Mouse (Mus musculus): Measurements from ENCODE around the gene Mob3c. TPM values are rescaled to one million over a fixed set of nuclear protein-coding genes. Genes with fewer than 3 reads are reported as not detected.

The Mob3c gene
- polyA plus RNA-seq (2017; shearing (Covaris generic)), result 10 to 100 TPM in 1 of 2 experiments, 1 to 10 TPM in 1; 10.0 to 13.4 TPM

DNA sequence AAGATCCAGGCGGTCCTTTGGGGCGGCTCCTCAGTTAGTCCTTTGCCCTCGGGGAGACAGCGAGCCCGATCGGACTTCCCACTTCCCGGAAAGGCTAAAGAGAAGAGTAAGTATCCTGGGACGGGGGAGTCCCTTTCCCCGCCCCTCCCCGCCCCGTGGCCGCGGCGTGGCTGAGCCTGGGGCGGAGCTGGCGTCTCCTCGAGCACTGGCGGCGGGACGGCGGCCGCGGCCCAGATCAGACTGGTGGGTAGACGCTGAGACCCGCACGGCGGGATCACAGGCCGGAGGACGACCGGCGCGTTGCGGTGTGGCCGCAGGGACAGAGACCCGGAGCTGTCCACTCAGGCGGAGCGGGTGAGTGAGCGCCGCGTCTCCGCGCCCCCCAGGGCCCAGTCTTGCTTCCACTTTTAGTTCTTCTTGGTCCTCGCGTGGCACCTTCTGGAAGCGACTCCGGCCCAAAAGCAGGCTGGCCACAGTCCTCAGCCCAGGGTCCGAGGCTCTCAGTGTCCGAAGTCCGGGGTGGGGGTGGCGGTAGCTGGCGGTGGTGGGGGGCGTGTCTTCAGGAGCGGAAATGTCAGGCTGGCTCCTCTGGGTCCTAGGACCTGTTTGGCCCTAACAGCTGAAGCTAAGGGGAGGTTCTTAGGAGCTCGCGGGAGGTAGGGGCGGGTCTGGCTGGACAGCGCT is at the start of gene Mob3c:
Gene Mob3c, plus strand, starts transcription at position 205 of the 684 bp plus-strand sequence.
- peak; percentile 76 for ATAC-seq

GRCm38 (mm10) chr4:115780269-115780668 is 47.6 kb upstream of the Mob3c start:
- no peak for ATAC-seq

DNA sequence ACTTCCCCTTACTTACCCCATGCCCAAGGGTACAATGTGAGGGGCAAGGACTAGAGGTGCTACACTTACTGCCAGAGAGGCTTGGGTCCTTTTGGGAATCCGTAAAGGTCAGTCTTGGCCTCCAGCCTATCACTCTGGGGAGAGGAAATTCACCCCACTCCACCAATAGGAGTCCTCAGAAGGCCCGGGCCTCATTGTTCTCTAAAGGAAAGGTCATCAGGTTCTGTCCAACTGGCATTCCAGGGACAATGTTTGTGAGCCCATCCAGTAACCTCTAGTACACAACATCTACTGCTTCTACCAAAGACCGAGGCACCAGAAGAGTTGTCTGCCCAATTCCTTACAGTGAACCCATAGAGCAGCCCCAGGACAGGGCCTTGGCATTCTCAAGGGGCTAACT is 47.0 kb upstream of the Mob3c start, which contains the start of gene Tex38:
Gene Tex38, minus strand, starts transcription at position 101 of the 400 bp plus-strand sequence.
- no peak for ATAC-seq

- no peak for ATAC-seq
These were observed 45.7 kb upstream of the Mob3c start for GRCm38 (mm10) chr4:115782026-115782805.

GRCm38 (mm10) chr4:115784769-115785510 is 43.0 kb upstream of the Mob3c start, which contains the start of gene Atpaf1:
TSS of gene Atpaf1 (plus strand) at chr4:115784812.
- ATAC-seq, result peak; percentile 79

DNA sequence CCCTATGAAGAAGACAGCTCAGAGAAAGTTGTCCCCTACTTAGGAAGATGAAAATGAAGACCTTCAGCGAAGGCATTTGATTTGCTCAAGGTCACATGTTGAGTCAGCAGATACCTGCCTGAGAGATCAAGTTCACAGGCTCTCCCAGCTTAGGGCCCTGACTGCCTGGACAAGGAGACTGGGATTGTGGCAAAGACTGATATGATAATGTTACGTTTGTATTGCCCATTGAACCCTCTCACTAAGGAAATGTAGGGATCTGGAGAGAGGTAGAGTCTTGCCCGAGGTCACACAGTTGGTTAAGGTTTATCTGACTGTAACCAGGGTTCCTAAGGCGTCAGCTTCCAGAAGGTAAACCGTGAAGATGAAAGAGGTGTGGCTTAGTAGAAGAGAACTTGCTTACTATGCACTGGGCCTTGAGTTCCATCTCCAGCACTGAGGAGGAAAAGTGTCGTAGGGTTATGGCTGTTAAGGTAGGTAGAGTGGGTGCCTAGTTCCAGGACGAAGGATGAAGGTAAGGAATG is 42.3 kb upstream of the Mob3c start:
- no peak for ATAC-seq

DNA sequence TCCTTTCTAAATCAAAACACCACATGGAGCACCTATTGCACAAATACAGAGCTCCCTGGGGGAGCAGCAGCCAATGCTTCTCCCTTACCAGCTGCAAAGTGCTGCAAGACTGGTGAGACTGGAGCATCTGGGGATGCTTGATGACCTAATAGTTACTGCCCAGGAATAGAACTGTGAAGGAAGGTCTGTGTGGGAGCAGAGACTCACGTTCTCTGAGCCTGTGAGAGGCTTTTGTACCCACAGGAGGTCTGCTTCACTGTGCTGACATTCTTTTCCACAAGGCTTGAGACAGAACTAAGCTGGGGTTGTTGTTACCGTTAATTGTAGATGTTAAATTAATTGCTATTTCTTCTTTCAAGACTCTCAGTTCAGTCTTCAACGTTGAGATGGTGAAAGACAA is 37.0 kb upstream of the Mob3c start:
- no peak for ATAC-seq

DNA sequence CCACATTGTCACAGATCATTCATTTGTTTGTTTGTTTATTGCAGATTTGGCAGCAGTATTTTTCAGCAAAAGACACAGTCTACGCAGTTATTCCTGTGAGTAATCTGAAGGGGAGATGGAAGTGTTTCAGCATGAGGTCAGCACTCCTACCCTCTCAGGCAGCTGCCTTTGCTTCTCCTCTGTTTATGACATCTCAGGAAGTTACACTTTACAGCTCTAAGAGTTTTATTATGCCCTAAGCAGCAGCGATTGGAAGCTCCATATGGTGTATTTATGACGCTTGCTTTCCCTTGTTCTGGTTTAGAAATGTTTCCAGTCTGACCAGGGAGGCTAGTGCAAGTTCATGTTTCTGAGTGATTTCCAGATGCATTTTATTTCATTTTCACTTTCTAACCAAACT is 32.5 kb upstream of the Mob3c start:
- no peak for ATAC-seq

DNA sequence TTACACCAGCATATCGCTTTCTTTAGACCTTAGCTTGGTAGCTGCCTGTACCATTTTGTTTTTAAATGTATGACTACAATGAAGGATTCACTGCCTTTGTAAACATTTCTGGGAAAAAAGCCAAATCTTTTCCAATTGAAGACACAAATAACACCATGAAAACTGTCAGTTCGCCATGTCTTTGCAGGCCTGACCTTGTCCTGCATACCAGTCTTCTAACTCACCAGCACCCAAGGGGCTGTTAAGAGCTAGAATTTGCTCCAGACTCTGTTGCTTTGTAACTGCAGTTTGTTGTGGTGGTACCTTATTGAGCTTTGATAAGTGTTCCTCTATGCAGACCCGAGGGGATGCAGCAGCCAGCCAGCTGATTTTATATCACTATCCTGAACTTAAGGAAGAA is 27.9 kb upstream of the Mob3c start:
- ATAC-seq, result no peak

GRCm38 (mm10) chr4:115812326-115812725 is 15.6 kb upstream of the Mob3c start:
- no peak for ATAC-seq

DNA sequence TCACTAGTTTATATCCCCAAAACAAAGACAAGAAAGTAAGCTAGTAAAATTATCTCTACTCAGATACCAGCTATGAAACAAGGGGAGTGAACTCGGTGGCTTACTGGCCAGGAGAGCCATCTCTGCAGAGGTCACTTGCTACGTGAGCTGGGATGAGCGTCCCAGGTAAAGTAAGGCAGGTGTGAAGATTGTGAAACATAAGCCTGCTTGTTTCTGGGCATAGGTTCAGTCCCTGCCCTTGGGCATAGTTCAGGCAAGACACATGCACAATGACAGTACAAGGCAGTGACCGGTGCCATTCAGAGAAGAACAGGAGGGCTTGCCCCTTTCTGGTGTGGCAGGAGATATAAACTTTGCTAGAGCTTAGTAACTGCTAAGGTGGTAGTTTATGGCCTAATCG is 12.3 kb upstream of the Mob3c start:
- ATAC-seq, result no peak

GRCm38 (mm10) chr4:115820199-115820598 is 7.7 kb upstream of the Mob3c start:
- ATAC-seq, result no peak

- no peak for ATAC-seq
These were observed 6.9 kb upstream of the Mob3c start for GRCm38 (mm10) chr4:115820944-115821343.

- no peak for ATAC-seq
These were observed 6.5 kb upstream of the Mob3c start for GRCm38 (mm10) chr4:115821431-115821830.

DNA sequence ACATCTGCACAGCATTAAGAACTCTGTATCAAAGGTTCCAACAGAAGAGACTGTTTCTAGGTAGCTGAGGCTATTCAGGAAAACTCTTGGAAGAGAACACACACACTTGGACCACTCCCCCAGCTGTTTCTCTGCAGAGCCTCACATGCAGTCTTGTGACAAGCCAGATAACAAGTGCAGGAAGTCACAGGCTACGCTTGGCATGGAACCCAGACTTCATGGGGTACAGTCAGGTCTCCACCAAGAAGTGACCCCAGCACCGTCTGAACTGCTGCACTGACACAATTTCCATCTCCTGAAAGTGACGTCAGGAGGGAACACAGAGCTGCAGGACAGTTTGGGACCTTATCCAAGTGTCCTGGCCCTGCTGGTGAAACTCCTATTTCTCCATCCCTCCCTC is 6.0 kb upstream of the Mob3c start:
- ATAC-seq, result no peak

DNA sequence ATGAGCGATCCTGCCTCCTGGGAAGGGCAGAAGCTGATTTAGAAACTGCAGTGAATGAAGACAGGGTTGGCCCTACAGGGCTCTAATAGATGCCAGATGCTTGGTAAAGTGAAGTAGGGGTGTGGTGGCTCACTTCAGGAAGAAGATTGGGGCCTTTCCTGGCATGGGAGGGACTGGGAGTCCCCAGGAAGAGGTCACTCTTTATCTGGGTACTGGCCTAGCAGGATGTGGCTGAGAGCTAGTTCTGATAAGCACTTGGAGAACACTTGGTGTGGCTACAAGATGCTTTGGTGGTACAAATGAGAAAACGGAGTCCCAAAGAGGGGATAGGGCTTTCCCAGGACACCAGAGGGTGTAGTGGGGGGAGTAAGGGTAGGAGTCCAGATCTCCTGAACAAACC is 3.7 kb upstream of the Mob3c start:
- no peak for ATAC-seq

- ATAC-seq, result no peak
These were observed 2.6 kb upstream of the Mob3c start for GRCm38 (mm10) chr4:115825271-115825670.

DNA sequence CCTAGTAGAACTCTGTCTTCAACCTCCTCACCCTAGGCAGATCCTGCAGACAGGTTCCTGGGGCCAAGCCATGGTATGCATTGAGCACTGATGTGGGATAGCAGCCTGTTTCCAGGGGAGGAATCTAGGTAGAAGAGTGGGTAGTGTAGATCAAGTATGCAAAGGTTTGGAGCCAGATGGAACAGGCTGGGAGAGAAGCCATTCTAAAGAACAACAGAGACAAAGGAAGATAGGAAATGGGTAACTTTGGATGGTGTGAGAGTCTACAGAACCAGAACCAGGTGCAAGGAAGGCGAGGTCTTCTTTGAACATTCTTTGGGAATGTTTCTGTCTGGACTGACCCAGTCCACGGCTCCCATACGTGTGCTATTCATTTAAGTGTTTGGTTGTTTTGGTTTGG is 826 bp upstream of the Mob3c start:
- no peak for ATAC-seq

DNA sequence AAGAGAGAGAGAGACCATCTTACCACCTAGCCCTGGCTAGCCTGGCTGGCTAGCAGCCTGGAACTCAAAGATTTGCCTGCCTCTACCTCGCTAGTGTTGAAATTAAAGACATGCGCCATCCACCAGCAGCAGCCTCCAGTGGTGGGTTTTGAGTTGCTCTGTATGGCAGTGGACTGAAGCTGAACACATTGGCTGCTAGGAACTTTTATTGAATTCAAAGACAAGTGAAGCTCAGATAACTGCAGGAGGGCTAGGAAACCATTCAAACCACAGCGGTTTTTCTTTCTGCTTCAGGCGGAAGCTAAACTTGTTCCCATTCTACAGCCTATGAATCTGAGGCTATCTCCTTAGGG is 381 bp upstream of the Mob3c start:
- ATAC-seq, result peak; percentile 53

DNA sequence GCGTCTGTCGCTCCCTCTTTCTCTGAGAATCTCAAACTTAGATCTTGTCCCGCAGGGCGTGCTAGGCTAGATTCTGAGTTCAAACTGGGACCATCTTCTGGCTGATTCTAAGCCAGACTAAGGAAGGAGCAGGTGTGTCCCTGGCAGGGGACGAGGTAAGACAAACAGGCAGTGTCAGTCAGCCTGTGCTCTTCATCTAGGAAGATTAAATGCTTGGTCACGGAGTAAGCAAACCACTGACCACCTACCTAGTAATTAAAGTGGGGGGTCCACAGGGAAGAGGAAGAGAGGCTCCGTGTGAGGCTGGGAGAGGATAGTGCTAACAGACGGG is 645 bp downstream of the Mob3c start:
- no peak for ATAC-seq

- no peak for ATAC-seq
These were observed 2.6 kb downstream of the Mob3c start for GRCm38 (mm10) chr4:115830491-115830890.

DNA sequence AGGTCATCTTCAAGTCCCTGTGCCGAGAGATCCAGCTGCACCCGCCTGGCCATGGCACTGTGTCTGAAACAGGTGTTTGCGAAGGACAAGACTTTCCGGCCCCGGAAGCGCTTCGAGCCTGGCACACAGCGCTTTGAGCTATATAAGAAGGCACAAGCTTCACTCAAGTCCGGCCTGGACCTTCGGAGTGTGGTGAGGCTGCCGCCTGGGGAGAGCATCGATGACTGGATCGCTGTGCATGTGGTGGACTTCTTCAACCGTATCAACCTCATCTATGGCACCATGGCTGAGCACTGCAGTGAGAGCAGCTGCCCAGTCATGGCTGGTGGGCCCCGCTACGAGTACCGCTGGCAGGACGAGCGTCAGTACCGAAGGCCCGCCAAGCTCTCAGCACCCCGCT is 3.3 kb downstream of the Mob3c start:
- ATAC-seq, result no peak

DNA sequence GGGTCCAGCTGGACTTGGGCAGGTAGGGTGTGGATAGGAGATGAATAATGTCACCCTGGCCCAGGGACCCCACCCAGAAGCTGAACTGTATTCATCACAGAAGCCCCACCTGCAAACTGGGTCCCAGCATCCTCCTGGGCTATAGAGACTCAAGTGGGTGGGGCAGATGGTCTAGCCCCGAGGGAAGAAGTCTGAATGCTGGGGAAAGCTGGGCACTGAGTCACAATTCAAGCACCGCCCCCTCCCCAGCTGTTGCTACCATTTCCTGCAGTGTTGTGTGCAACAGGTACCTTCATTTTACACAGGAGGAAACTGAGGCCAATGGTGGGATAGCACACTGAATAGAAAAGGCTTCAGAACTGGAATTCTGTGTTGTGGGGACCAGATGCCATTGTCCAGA is 4.1 kb downstream of the Mob3c start:
- ATAC-seq, result no peak

Measured in activated CD4-positive, CD25-positive, alpha-beta regulatory T cell, adult 4 months (primary cell).